Mouse (Mus musculus): ENCODE measurements around the gene Trim44.
A peak's percentile ranks its signal among the peaks of the same experiment; 100 is the strongest.

Trim44 gene

DNA sequence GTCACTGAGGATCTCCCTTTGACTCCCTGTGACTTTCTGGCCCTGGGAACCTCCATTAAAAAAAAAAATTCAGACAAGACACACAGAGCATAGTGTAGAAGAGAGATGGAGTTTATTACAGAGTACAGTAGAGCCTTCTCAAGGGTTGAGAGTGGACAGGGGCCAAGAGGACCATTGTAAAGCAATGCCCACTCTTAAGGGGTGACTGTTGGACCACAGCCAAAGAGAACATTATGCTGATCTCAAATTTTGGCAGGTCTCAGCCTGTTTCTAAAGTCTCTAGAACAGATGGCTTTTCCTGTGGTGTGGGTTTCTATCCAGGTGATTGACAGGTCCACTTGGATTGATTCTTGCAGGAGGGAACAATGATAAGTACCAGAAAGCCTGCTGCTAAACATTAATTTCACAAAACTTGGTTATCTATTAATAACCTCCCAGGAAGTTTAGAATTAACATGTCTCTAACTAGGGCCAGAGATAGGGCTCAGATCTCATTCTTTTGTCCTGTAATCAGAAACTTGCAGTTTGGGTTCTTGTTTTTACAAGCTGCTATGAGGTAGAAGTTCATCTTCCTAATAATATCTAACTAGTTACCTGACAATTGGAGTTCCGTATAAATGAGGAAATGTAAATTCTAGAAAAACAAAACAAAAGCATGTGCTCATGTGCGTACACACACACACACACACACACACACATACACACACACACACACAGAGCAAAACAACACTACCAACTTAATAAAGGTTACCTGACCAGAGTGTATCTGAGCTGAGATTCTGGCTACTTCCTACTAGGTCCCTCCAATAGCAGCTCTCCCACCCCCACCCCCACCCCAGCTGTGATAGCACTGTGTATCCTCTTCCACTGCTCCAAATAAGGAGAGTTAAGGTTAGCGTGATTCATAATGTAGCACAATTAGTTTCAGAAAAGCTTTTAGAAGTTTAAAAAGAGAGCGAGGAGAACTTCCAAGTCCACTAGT lies 1.0 kb downstream of the Trim44 start:
- no peak for DNase-seq (ENCODE audit: low spot score in 2 of 2)

DNA sequence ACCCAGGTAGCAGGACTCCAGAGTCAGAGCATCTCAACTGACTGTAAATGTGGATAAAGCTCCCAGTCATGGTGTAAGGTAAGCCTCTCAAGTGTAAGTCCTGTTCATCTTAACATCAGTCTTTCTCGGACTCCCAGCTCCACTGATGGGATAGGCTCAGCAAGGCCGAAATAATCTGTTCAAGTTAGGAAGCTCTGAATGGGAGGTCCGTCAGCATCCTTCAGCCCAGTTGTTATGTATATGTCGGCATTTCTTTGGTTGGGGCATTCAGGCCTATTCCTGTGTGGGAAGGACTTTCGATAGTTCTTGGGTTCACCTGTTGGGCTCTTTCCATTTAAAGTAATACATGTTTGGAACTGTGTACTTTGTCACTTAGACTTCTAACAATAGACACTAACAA lies 3.6 kb downstream of the Trim44 start:
- DNase-seq (ENCODE audit: low spot score in 2 of 2): no peak

DNA sequence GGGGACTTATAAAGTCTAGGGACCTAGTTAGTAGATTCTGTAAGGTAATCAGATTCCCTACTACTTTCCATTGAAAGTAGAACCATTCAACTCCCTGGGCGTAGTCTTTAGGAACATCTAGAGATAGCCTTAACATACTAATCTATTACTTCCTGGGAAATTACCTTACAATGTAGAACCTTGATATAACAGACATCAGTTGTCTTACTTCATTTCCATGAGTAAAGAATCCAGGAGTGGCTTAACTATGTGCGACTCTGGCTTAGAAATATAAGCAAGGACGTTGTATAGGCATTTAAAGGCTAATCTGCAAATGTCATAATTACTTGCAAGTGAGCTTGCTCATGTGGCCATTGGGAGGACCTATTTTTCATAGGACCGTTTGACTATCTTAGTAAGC lies 4.3 kb downstream of the Trim44 start:
- no peak for DNase-seq (ENCODE audit: low spot score in 2 of 2)

DNA sequence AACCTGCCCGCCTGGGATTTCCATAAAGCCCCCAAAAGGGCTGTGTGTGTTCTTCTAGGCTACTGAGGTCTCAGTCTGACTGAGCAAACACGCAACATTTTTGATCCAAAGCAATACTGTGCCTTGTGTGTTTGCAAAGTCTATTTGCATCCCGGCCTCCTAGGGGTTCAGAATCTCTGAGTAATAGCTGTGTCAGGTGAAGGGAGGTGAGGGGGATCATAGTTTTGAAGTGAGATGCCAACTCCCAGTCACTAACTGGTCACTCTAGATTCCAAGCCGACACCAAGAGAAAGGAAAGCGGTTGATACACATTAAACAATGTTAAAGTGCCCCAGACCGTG lies 6.3 kb downstream of the Trim44 start:
- DNase-seq (ENCODE audit: low spot score in 2 of 2): no peak

DNA sequence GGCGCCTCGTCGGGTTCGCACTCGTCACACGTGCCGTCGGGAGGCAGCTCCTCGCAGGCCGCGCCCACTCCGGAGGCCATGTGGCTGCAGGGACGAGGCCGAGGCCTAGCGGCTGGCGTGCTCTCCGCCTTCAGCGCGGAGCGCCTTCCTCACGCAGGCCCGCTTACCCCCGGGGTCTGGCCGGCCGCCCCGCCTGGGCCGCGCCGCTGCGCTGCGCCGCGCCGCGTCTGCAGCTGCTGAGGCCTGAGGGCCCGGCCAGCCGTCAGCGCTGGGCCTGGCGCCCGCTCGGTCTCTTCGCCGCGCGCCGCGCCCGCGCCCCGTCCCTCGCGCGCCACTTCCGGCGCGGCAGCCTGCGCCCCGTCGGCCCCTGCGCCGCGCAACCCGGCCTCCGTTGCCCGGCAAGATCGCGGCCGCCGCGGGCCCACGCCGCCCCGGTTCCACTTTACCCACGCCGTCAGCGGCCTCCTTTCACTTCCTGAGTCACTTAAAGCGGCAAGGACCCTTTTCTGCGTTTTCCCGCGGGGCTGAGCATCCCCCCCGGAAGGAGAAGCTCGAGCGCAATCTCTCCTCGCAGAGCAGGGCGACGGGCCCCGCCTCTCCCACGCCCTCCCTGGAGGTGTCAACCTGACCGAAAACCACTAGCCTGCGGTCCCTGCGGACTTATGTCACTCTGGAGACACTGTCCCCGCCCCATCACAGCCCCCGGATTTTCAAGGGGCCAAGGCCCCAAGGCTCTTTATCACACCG lies 6.8 kb downstream of the Trim44 start:
- DNase-seq (ENCODE audit: low spot score in 2 of 2): peak; percentile 78 to 85

DNA sequence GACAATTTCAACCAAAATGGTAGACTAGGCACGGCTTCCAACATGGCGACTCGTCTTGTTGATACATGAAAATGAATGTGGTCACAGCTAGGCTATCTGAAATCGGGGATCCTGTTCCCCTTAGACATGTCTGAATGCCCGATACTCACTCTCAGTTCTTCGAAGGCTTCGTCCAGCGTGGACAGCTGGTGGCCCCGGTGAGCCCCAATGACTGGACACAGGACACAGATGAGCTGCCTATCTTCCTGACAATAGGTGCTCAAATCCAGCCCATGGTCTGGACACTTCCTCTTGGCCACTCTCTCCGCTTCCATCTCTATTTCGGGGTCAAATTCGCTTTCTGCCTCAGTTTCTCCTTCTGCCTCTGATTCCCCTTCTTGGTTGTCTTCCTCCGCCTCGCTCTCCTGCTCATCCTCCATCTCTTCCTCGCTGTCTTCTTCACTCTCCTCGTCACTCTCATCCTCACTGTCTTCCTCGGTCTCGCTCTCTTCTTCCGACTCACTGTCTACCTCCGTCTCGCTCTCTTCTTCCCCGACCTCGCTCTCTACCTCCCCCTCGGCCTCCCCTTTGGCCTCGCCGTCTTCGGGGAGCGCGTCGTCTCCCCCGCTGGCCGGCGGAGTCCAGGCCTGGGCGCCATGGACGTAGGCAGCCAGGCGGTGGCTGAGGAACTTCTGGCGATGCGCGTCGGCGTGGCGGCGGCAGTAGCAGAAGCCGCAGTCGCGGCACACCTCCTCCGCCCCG lies 7.6 kb downstream of the Trim44 start:
- no peak for DNase-seq (ENCODE audit: low spot score in 2 of 2)

DNA sequence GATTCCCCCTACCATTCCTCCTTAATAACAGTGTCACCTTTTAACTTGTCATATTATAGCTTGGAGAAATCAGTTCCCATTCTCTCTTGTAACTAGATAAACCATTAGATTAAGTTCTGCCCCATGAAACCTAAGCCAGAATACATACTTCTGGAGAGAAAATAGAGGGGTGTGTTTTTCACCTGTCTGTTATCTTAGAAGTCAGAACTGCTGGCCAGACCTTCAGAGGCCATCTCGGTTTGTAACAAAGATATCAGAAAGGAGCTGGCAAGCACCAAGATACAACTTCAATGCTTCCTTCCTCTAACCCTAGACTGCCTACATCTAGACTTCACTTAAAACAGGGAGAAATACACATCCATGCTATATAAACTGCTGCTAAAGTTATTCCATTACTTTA lies 11.1 kb downstream of the Trim44 start:
- no peak for DNase-seq (ENCODE audit: low spot score in 2 of 2)

DNA sequence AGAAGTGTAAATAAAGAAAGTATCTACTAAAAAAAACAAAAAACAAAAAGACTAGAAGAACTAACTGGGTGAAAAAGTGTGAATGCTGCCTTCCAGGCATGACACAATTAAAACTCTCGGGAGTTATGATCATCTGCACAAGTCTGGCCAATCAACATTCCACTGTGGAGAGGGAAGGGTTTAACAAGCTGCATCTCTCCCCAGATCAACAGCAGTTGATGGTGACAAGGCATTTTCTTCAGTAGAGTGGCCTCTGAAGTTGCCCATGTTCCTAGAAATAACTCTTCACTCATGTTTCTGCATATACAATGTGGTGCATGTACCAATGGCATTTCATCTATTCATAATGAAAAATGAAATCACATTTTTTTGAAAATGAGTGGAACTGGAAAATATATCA lies 14.2 kb downstream of the Trim44 start:
- no peak for DNase-seq (ENCODE audit: low spot score in 2 of 2)

DNA sequence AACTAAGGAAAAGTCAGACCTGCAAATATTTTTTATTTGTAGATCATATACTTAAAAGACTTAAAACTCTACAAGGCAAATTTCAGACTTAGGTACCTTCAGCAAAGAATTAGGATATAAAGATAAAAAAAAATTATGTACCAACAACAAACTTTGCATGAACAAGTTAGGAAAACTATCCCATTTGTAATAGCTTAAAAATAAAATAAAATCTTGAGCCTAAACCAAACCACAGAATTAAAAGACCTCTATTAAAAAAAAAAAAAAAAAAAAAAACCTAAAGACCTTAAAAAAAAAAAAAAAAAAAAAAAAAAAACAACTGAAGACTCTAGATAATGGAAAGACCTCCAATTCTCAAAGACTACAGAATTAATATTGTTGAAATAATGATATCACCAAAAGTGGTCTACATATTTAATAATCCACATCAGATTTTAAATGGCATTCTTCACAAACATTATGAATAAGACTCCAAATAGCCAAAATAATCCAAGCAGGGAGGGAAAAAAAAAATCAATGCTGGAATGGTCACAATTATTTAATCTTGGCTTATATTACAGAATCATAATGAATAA lies 22.2 kb downstream of the Trim44 start:
- DNase-seq (ENCODE audit: low spot score in 2 of 2): no peak

DNA sequence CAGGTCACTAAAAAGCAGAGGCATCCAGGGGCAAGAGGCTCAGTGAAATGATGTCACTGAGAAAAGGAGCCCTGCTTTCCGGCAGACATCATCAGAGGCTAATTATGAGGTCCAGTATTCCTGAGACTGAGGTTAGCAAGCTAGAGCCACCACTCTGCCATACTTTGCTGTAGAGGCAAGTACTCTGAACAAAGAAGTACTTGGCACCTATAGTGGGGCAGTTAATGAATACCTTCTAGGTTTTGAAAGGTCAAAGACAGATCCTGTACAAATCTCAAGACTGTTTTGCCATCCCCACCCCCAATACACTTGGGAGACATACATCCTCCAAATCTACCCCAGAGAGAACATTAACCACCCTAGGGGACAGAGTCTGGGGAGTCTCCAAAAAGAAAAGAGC lies 23.1 kb downstream of the Trim44 start:
- DNase-seq (ENCODE audit: low spot score in 2 of 2): no peak

DNA sequence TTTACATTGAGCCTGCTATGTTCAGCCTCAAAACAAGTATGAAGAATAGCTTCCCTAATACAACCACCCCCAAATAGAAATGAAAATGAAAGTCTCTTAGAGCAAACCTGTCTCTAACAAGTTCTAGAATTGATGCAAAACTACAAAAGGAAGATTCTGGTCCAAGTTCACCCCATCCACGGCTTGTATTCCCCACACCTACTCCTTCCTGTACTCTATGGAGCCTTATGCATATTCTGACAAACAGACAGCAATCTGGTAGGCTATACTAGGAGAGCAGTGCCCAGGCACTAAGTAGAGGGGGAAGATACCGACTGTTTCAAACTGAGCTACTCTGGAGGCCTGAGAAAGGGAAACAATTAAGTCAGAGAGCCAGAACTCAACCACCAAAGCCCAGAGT lies 23.6 kb downstream of the Trim44 start:
- DNase-seq (ENCODE audit: low spot score in 2 of 2): no peak

DNA sequence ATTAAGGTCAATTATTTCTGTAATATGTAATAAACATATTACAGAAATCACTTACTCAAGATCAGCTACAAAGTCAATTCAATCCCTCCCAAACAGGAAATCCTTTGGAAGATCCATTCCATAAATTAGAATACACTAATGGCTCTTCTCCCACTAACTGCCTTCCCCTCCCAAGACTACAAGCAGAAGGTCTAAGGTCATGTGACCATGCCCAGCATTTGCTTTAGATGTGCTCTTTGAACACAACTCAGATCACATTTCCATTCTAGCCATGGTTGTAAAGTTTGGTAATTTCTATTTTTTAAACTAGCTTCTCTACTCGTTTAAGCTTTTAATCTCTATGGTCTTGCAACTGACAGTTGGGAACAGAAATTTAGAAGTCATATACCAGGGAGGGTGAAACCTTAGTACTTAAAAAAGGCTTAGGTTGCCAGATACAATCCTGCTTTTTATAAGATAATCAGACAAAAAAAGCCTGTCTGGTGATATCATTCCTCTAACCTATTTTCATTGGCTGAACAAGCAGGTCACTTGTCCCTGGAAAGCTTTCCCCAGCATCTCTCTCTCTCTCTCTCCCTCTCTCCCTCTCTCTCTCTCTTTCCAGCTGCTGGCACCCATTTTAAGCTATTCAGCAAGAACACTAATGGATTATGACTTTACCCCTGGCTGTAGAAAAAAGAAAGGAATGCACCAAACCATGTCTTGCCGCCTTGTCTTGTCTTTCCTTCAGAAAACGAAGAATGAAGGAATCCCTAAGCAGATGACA lies 24.4 kb downstream of the Trim44 start:
- DNase-seq (ENCODE audit: low spot score in 2 of 2): no peak

DNA sequence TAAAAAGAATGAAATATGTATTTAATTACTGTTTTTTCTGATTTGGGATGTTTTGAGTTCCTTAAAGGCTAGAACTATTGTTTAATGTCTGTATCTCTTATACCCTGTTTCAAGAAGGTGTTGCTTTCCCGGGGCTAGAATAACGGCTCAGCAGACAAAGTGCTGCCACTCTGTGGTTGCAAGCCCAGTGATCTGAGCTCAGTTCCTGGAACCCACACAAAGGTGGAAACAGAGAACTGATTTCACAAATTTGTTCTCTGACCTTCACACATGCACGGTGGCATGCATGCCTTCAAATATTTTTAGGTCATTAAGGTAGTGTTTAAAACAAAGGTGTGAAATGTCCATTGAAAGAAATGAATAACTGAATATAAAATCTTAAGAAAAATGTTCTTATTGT lies 25.1 kb downstream of the Trim44 start:
- no peak for DNase-seq (ENCODE audit: low spot score in 2 of 2)

DNA sequence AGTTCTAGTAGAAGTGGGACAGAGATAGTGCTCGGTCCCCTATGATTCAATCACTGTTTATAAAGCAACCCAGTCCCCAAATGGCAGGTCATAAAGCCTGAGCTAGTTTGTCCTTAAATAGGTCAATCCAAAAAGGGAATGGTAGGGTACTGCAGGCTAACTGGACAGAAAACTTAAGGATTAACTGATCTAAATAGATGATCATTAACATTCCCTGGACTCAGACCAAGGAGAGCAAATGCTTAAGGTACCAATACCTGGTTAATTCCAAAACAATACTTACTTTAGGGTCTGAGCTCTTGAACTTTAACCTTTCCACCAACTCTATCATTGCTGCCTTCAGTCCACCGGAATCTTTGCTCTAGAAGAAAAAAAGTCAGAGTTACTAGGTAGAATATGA lies 27.0 kb downstream of the Trim44 start:
- DNase-seq (ENCODE audit: low spot score in 2 of 2): no peak

DNA sequence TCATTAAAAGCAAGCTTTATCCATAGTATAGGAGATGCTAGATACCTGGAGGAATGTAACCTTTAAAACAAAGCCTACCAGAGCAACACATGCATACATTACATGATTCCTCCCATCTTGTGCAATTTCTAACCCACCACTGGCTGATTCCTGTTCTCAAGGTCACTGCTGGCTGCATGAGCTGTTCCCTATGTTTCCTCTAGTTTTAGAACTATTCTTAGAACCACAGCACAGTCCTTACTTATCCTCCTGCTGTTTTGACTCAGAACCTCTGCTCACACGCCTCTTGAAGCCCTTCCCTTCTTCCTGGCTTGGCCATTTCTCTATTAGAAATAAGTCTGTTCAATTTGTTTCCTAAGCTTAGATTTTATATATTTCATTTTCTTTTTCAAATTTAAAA lies 28.7 kb downstream of the Trim44 start:
- DNase-seq (ENCODE audit: low spot score in 2 of 2): no peak

DNA sequence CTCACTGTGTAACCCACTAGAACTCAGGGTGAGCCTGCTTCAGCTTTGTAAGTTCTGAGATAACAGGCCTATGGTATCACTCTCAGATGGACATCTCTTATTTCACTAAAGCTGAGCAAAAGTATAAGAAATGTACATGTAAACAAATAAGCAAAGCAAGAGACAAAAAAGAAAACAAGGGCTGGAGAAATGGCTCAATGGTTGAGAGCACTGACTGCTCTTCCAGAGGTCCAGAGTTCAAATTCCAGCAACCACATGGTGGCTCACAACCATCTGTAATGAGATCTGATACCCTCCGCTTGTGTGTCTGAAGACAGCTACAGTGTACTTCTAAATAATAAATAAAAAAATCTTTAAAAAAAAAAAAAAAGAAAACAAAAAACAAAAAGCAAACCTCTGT lies 29.2 kb downstream of the Trim44 start:
- DNase-seq (ENCODE audit: low spot score in 2 of 2): no peak

DNA sequence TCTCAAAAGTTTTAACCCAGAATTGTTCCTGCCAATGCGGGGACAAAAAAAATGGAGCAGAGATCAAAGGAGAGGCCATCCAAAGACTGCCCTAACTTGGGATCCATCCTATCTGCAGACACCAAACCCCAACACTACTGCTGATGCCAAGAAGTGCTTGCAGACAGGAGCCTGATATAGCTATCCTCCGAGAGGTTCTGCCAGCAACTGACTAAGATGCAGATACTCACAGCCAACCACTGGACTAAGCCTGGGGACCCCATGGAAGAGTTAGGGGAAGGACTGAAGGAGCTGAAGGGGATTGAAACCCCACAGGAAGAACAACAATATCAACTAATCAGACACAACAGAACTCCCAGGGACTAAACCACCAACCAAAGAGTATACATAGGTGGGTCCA lies 30.3 kb downstream of the Trim44 start:
- DNase-seq (ENCODE audit: low spot score in 2 of 2): peak in 1 of 2 experiments; percentile 19

DNA sequence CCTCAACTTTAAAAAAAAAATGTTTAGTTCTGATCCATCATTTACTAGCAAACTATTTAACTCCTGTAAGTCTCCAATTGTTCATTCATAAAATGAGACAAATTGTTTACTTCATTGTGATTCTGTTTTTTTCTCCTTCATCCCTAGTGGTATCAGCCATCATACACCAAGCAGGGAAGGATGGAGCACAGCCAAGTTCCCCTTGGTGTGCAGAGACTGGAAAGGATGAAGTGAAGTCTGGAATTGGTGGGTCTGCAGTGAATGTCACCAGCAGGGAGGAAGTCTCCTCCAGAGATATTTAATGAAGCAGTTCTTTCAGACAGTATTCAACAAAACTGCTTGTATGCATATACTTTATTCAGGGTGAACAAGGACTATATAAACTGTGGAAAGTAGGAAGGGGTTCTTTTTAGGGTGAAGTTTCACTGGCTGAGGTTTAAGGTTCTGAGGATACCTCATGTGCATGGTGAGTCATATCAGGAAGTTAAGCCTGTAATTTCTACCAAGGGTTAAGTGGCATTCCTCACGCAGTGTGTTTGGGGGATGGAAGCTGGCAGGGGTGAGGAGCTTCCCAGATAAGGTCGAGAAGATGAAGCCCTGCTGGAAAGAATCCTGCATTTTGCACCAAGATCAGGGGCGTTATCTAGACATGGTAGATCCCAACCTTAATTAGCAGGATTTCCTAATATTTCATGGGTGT lies 34.1 kb downstream of the Trim44 start:
- no peak for DNase-seq (ENCODE audit: low spot score in 2 of 2)

DNA sequence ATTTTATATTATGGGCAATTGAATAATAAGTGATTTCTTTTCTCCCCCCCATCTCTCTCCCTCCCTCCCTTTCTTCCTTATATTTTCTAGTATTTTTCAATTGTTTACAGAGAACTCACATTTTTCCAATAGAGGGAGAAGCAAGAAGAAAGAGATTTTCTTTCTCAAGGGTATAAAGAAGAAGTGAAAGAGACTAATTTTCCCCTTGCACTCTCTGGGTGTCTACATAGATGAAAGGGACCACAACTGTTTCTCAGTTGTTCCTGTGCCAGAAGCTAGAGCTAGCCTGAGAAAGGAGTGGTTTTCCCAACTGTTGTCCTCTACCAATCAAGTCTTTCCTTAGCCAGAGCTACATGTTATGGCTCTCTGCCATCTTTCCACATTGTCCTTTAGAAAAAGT lies 34.9 kb downstream of the Trim44 start:
- no peak for DNase-seq (ENCODE audit: low spot score in 2 of 2)

DNA sequence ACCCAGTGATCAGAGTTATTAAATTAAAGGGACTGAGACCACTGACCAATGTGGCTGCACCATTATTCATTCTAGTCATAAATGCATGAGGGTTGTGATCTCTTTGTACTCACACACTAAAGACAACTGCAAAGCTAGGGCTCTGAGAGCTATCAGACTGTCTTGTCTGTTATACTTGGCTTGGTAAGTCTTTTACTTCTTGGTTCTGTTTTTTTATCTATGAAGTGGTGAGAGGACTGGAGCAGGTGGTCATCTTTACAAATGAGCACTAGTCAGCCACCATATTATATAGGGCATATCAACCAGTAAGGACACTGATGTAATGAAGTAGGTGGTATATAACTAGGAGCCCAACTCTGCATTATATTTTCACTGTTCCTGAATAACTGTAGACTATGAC lies 36.3 kb downstream of the Trim44 start:
- DNase-seq (ENCODE audit: low spot score in 2 of 2): no peak
